Mouse (Mus musculus) stomach, postnatal 0 days (tissue): Measurements from ENCODE around the gene Fmnl1. TPM values are rescaled to one million over a fixed set of nuclear protein-coding genes. Genes with fewer than 3 reads are reported as not detected.

ENCODE experiments used
- ATAC-seq: fragments of 200-750 bp; cut with Nextera tagmentation; 2 replicates; pipeline ENCODE4 v1.8.0; 2017; ENCODE audit not compliant: low FRiP score, low TSS enrichment
- DNase-seq: peaks from one replicate; pipeline ENCODE4 v3.0.0-alpha.2; 2016; ENCODE audit warnings: low spot score
- H3K27ac ChIP-seq: fragments of 300-500 bp; sonication (generic); replicated peaks from 2 replicates; pipeline ENCODE4 v1.5.1; 2014; ENCODE audit warnings: mild to moderate bottlenecking, control low read depth
- H3K27me3 ChIP-seq: fragments of 300-500 bp; sonication (generic); 2 replicates; pipeline ENCODE4 v1.6.1; 2014; ENCODE audit warnings: low read length; ENCODE audit not compliant: control insufficient read depth, insufficient read depth
- H3K36me3 ChIP-seq: fragments of 300-500 bp; sonication (generic); 2 replicates; pipeline ENCODE4 v1.6.1; 2014; ENCODE audit warnings: low read length, mixed read lengths; ENCODE audit not compliant: control insufficient read depth, insufficient read depth
- H3K4me1 ChIP-seq: fragments of 300-500 bp; sonication (generic); replicated peaks from 2 replicates; pipeline ENCODE4 v1.6.1; 2014; ENCODE audit warnings: antibody characterized with exemption; ENCODE audit not compliant: control insufficient read depth, insufficient read depth
- H3K4me2 ChIP-seq: fragments of 300-500 bp; sonication (generic); replicated peaks from 2 replicates; pipeline ENCODE4 v1.6.1; 2014; ENCODE audit warnings: low read depth, mild to moderate bottlenecking, control low read depth, moderate library complexity
- H3K4me3 ChIP-seq: fragments of 300-500 bp; sonication (generic); 2 replicates; pipeline ENCODE4 v1.5.1; 2014; ENCODE audit warnings: low read depth, low read length, control low read depth
- H3K9ac ChIP-seq: fragments of 300-500 bp; sonication (generic); 2 replicates; pipeline ENCODE4 v1.6.1; 2014; ENCODE audit warnings: mild to moderate bottlenecking, low read length, control low read depth, mixed read lengths
- H3K9me3 ChIP-seq: fragments of 300-500 bp; sonication (generic); 2 replicates; pipeline ENCODE4 v1.6.1; 2016; ENCODE audit warnings: low read length; ENCODE audit not compliant: control insufficient read depth
- CTCF ChIP-seq: IDR thresholded peaks from 2 replicates; pipeline ENCODE4 v1.5.1; 2016; ENCODE audit warnings: antibody characterized with exemption, low read depth, mild to moderate bottlenecking, moderate library complexity
- EP300 ChIP-seq: optimal IDR thresholded peaks from 2 replicates; pipeline ENCODE3; 2016; ENCODE audit warnings: antibody characterized with exemption
- WGBS: fragments of 180-500 bp; shearing (Covaris S2); extraction: QIAGEN DNeasy Blood & Tissue Kit; methylation state at CpG from one replicate; pipeline ENCODE4 v1.1.7; 2014; 5-methylcytosine and 5-hydroxymethylcytosine counted together
- polyA plus RNA-seq: library from polyadenylated mRNA; unstranded; fragments of >200 nt; fragmentation: Nextera tagmentation; extraction: Ambion mirVana; gene quantifications from 2 replicates; pipeline ENCODE4 v1.2.1, GENCODE M21; 2015

Gene Fmnl1
- polyA plus RNA-seq, 1 experiment from 2014 or later, result 0.86 TPM

DNA sequence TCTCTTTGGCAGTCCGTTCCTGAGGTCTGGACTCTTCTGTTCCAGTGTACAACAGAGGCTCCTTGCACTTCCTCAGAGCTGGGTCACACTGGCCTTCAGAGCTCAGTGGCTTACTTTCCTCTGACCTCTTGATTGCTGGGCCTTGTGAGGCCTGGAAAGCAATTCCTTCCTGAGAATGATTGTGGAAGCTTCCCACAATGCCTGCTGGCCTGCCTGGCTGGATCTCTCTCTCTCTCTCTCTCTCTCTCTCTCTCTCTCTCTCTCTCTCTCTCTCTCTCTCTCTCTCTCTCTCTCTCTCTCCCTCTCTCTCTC is 29.0 kb upstream of the Fmnl1 start:
- Histone ChIP-seq H3K27me3 (no peaks in the 10 kb centered on the region), H3K4me2 (peak overlapping the region; percentile 11; the same call in 1 of the 2 replicates), H3K9me3 (no peaks in the 10 kb centered on the region), H3K36me3 (0 out of 2 replicates have a peak, but pooled peaks cover 3% of the 10 kb centered on the region), H3K9ac (0 out of 2 replicates have a peak overlapping the region, but pooled peaks have one; percentile 23), H3K27ac (peak overlapping the region; percentile 94), H3K4me3 (no peak overlapping the region), H3K4me1 (peaks cover 17% of the 10 kb centered on the region)
- 0 out of 2 replicates have a peak, but pooled peaks have one; percentile 2 for ATAC-seq
- 31% methylated on average over 1 of the region's 1 CpGs for WGBS
- TF ChIP-seq EP300, result no peak
- TF ChIP-seq CTCF, result no peak
- DNase-seq, result peak; percentile 31

DNA sequence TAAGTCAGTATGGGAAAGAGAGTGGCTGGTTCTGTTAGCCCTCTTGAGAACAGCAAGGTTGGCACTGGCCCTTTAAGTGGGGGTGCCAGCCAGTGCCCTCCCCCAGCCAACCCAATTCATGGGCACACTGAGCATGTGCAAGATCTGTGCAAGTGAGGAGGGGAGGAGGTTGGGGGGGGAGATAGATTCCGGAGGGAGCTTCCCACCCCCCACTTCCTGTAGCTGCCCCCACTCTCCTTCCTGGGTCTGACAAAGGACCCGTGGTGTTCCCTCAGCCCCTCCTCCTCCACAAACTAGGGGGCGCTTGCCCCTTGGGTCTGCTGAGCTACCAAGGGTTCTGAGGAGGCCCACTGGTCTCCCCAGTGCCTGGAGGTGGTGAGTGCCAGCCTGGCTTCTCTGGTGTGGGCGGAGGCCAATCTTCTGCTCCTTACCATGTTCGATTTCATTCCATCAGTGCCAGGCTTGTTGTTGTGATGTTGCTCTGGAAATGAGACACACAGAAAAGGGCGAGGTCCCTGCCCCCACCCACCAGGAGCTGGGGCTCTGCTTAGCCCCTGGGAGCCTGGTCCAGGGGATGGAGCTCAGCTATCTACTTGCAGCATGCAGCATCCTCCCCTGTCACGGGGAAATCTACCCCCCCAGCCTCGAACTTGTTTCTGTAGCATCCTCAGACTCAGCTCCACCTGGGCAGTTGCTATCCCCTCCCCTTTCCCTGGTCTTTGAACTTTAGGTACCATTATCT is 28.3 kb upstream of the Fmnl1 start:
- H3K4me2 ChIP-seq, result peak overlapping the region; percentile 37; the same call in 1 of the 2 replicates
- H3K27ac ChIP-seq, result peak overlapping the region; percentile 94
- DNase-seq (peak; percentile 68), ATAC-seq (peak; percentile 28; the same call in 1 of the 2 replicates)
- TF ChIP-seq CTCF, result peak; percentile 46
- TF ChIP-seq EP300, result no peak
- no peaks in the 10 kb centered on the region for H3K27me3 ChIP-seq
- H3K9me3 ChIP-seq, result no peaks in the 10 kb centered on the region
- 35% methylated on average over 8 of the region's 8 CpGs for WGBS
- H3K4me1 ChIP-seq, result peaks cover 17% of the 10 kb centered on the region
- 0 out of 2 replicates have a peak, but pooled peaks cover 3% of the 10 kb centered on the region for H3K36me3 ChIP-seq
- H3K4me3 ChIP-seq, result peak overlapping the region; percentile 19; the same call in 1 of the 2 replicates
- H3K9ac ChIP-seq, result peak overlapping the region; percentile 55

- no peak overlapping the region for H3K4me2 ChIP-seq
- DNase-seq (peak; percentile 48), ATAC-seq (no peak)
- H3K9ac ChIP-seq, result 0 out of 2 replicates have a peak overlapping the region, but pooled peaks have one; percentile 5
- no peak overlapping the region for H3K4me3 ChIP-seq
- peaks cover 17% of the 10 kb centered on the region for H3K4me1 ChIP-seq
- no peaks in the 10 kb centered on the region for H3K27me3 ChIP-seq
- WGBS, result 38% methylated on average over 12 of the region's 12 CpGs
- peak overlapping the region; percentile 65 for H3K27ac ChIP-seq
- no peaks in the 10 kb centered on the region for H3K36me3 ChIP-seq
- H3K9me3 ChIP-seq, result no peaks in the 10 kb centered on the region
- TF ChIP-seq CTCF, result no peak
- TF ChIP-seq EP300, result no peak
Measured at GRCm38 (mm10) chr11:103144309-103145285, 26.3 kb upstream of the Fmnl1 start.

- TF ChIP-seq EP300 (no peak), CTCF (no peak)
- Histone ChIP-seq H3K4me1 (peaks cover 10% of the 10 kb centered on the region), H3K4me3 (no peak overlapping the region), H3K4me2 (no peak overlapping the region), H3K9ac (no peak overlapping the region), H3K27ac (no peak overlapping the region), H3K36me3 (no peaks in the 10 kb centered on the region), H3K9me3 (no peaks in the 10 kb centered on the region), H3K27me3 (no peaks in the 10 kb centered on the region)
- DNase-seq (no peak), ATAC-seq (no peak)
- WGBS, result 93% methylated on average over 4 of the region's 4 CpGs
Measured at GRCm38 (mm10) chr11:103146386-103146785, 24.5 kb upstream of the Fmnl1 start.

- no peak for ATAC-seq
- 59% methylated on average over 4 of the region's 4 CpGs for WGBS
Measured at GRCm38 (mm10) chr11:103147766-103148165, 23.1 kb upstream of the Fmnl1 start.

More at GRCm38 (mm10) chr11:103147766-103148165, 23.1 kb upstream of the Fmnl1 start:
- H3K9me3 ChIP-seq, result no peaks in the 10 kb centered on the region
- no peak overlapping the region for H3K4me3 ChIP-seq
- H3K4me1 ChIP-seq, result 0 out of 2 replicates have a peak, but pooled peaks cover 3% of the 10 kb centered on the region
- H3K4me2 ChIP-seq, result no peak overlapping the region
- H3K36me3 ChIP-seq, result no peaks in the 10 kb centered on the region
- TF ChIP-seq EP300, result no peak
- TF ChIP-seq CTCF, result no peak
- no peak for DNase-seq
- H3K27ac ChIP-seq, result no peak overlapping the region
- no peak overlapping the region; the same call in 1 of the 2 replicates for H3K9ac ChIP-seq
- H3K27me3 ChIP-seq, result no peaks in the 10 kb centered on the region
